8 mouse cellular contexts compared by ENCODE assay signal in the genomic region with DNA sequence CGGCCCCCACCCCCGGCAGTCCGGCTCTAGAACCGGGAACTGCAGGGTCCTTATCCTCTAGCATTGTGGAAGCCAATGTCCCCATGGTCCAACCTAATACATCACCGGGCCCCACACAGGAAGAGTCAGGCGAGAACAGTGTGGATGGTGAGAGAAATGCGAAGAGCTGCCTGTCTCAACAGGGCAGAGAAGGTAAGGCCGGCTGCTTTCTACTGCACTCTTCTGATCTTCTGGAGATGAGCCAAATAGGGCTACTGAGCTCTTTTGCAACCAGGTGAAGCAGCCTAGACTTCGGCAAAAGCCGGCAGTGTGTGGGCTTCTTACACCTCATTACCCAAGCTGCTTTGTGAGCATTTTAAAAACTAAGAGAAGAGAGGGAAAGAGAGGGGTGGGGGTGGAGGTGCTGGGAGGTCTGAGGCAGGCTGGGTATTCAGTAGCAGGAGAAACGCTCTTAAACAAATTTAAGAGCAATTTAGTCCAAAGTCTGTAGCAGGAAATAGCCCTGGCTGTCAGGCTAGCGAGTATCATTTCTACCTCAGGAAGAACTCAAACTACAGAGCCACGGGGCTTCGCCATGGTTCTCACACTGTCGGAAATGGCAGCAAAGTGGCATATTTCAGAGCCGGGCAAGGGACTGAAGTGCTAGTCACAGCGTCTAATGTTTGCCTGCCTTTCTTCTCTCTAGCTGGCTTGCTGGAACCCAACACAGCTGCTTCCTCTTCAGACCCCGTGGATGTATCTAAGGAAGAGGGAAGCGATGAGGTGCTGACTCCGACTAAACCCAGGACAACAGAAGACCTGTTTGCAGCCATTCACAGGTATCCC. TPM values are rescaled to one million over a fixed set of nuclear protein-coding genes. Genes with fewer than 3 reads are reported as not detected.
DNase-seq lines count a peak whose midpoint lies in the region; ATAC-seq and TF ChIP-seq lines count a peak whose summit lies in the region.

No protein-coding gene starts in this region.

- H3K9ac ChIP-seq in forebrain, embryonic 12.5 days: no peak overlapping the region
- H3K9ac ChIP-seq in limb, embryonic 13.5 days: no peak overlapping the region

- intact Hi-C loops in left cerebral cortex, adult 2 months (cut with DNase I): loop anchor here (1.0 to 5.0 kb wide), 5 partner anchors 19 to 292 kb away; no protein-coding TSS in a partner anchor
- intact Hi-C loops in left cerebral cortex, postnatal 10 days (cut with DNase I): loop anchor here (5.0 kb wide), 1 partner anchor 285 kb away; no protein-coding TSS in a partner anchor

- TF ChIP-seq CTCF in left cerebral cortex, adult 2 months (IDR thresholded peaks at IDR 0.05): no peak

- H3K4me3 ChIP-seq in left cerebral cortex, adult 2 months: peak overlapping the region; percentile 45
- H3K4me3 ChIP-seq in forebrain, embryonic 12.5 days (replicated peaks): no peak overlapping the region
- no peak overlapping the region for H3K4me3 ChIP-seq in limb, embryonic 13.5 days

- H3K27ac ChIP-seq in left cerebral cortex, adult 2 months: peak overlapping the region; percentile 80
- H3K27ac ChIP-seq in forebrain, embryonic 12.5 days: 0 out of 2 replicates have a peak overlapping the region, but pooled peaks have one; percentile 21
- H3K27ac ChIP-seq in limb, embryonic 13.5 days: peak overlapping the region; percentile 6; the same call in 1 of the 2 replicates

- no peaks in the 10 kb centered on the region for H3K9me3 ChIP-seq in forebrain, embryonic 12.5 days
- H3K9me3 ChIP-seq in limb, embryonic 13.5 days: no peaks in the 10 kb centered on the region

- peaks cover 44% of the 10 kb centered on the region for H3K36me3 ChIP-seq in forebrain, embryonic 12.5 days (replicated peaks)
- peaks cover 37% of the 10 kb centered on the region for H3K36me3 ChIP-seq in limb, embryonic 13.5 days

- H3K27me3 ChIP-seq in forebrain, embryonic 12.5 days: 0 out of 2 replicates have a peak, but pooled peaks cover 3% of the 10 kb centered on the region
- H3K27me3 ChIP-seq in limb, embryonic 13.5 days: no peaks in the 10 kb centered on the region

- H3K4me2 ChIP-seq in forebrain, embryonic 12.5 days: no peak overlapping the region
- peak overlapping the region; percentile 17; the same call in 1 of the 2 replicates for H3K4me2 ChIP-seq in limb, embryonic 13.5 days (replicated peaks)

- 68% methylated on average over 20 of the region's 20 CpGs for WGBS in forebrain, embryonic 12.5 days
- 52% methylated on average over 20 of the region's 20 CpGs for WGBS in limb, embryonic 13.5 days

- peak; percentile 61 for ATAC-seq in activated CD4-positive, CD25-positive, alpha-beta regulatory T cell, adult 4 months
- ATAC-seq in forebrain, embryonic 12.5 days (ENCODE audit: low FRiP score): peak; percentile 33; the same call in 1 of the 2 replicates
- peak; percentile 48; the same call in 1 of the 2 replicates for ATAC-seq in limb, embryonic 13.5 days (ENCODE audit: low FRiP score, low read depth)

- peak in 1 of 2 experiments; percentile 23 for DNase-seq in left cerebral cortex, adult 2 months (ENCODE audit: extremely low spot score in 1 of 2, low spot score in 2 of 2)
- no peak for DNase-seq in left cerebral cortex, postnatal 10 days (ENCODE audit: extremely low spot score in 1 of 2, low spot score in 2 of 2)
- no peak for DNase-seq in ovary, postnatal 36 days (ENCODE audit: low spot score)
- no peak for DNase-seq in spleen, postnatal 14 days (ENCODE audit: low spot score in 2 of 2)
- no peak for DNase-seq in liver

- H3K4me1 ChIP-seq in forebrain, embryonic 12.5 days: peaks cover 24% of the 10 kb centered on the region
- H3K4me1 ChIP-seq in limb, embryonic 13.5 days: peaks cover 39% of the 10 kb centered on the region

RNA-seq across cellular contexts. Expression of a gene that starts 18.8 kb away (rescaled TPM):
- total RNA-seq in left cerebral cortex, adult 2 months (2021): 1 to 10 TPM; 3.8 TPM
- total RNA-seq in left cerebral cortex, postnatal 10 days (2021): 1 to 10 TPM; 3.3 to 5.4 TPM
- not detected for polyA plus RNA-seq in activated CD4-positive, CD25-positive, alpha-beta regulatory T cell, adult 4 months (2017; shearing (Covaris generic))
- polyA plus RNA-seq in forebrain, embryonic 12.5 days (2016; fragmentation: Nextera tagmentation; extraction: Ambion mirVana): 6.8 and 8.8 TPM in 2 replicates
- 23.0 and 24.9 TPM in 2 replicates for polyA plus RNA-seq in limb, embryonic 13.5 days (2015; fragmentation: Nextera tagmentation; extraction: Ambion mirVana)

Comparison
In these comparisons a context has a peak if more than half of its experiments do, and no peak if none do; other contexts are left out.
1. H3K27ac ChIP-seq: peak in every context shown above with its lines; median percentile 80 in left cerebral cortex, adult 2 months; 21 in forebrain, embryonic 12.5 days; 6 in limb, embryonic 13.5 days.